Mouse (Mus musculus): ENCODE results near the gene Telo2. TPM values are rescaled to one million over a fixed set of nuclear protein-coding genes. Genes with fewer than 3 reads are reported as not detected.
A peak's percentile ranks its signal among the peaks of the same experiment; 100 is the strongest.

Gene Telo2
- total RNA-seq, 2 experiments from 2014 or later: 36.5 to 43.3 TPM

GRCm38 (mm10) chr17:25107786-25108185 lies 8.0 kb downstream of the Telo2 start:
- no peak for DNase-seq (ENCODE audit: low spot score in 2 of 2)

GRCm38 (mm10) chr17:25101338-25101737 lies 14.4 kb downstream of the Telo2 start:
- no peak for DNase-seq (ENCODE audit: low spot score in 2 of 2)

GRCm38 (mm10) chr17:25100052-25100451 lies 15.7 kb downstream of the Telo2 start:
- no peak for DNase-seq (ENCODE audit: low spot score in 2 of 2)

DNA sequence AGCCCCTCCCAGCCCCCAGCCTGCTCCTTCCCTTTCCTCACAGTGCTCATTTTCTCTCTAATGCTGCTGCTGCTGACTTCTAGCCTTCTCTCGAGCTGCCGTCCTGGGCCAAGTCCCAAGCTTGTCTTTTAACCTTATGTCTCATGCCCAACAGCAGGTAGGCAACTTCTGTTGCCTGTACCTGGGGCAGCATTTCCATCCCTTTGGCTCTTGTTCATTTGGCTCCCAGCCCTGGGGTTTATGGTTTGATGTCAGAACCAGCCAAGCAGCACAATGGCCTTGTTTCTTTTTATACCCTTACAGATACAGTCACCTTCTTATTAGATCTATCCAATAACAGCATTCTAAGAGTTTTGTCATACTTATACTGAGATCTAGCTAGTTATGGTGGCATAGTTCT lies 19.5 kb downstream of the Telo2 start:
- DNase-seq (ENCODE audit: low spot score in 2 of 2): no peak

- no peak for DNase-seq (ENCODE audit: low spot score in 2 of 2)
Observed at GRCm38 (mm10) chr17:25090450-25090849, 25.3 kb downstream of the Telo2 start.

DNA sequence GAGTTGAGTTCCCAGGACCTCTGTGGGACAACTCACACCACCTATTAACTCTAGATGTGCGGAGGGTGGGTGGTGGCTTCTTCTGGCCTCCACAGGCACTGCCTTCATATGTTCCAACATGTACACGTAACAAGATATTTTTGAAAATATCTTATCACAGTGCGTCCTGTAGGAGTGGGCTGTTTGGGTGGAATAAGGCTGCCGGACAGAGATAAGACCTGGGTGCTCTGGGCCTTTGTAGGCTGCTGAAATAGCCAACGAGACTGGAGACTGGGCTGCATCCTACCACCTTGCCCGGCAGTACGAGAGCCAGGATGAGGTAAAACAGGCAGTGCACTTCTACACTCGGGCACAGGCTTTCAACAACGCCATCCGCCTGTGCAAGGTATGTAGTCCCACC lies 26.6 kb downstream of the Telo2 start:
- no peak for DNase-seq (ENCODE audit: low spot score in 2 of 2)

DNA sequence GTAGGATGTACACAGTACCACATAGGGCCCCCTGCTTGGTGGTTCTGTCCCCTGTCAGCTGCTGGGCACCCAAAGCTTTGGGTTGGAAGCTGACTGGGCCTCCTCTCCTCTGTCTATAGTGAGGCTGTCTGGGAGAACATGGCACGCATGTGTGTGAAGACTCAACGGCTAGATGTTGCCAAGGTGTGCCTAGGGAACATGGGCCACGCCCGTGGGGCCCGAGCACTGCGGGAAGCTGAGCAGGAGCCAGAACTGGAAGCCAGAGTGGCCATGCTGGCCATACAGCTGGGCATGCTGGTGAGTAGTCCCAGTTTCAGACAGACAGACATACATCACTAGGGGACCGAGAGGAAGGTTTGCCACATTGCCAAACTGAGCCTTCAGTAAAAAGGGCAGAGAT lies 29.0 kb downstream of the Telo2 start:
- DNase-seq (ENCODE audit: low spot score in 2 of 2): no peak

GRCm38 (mm10) chr17:25084835-25085385 lies 30.9 kb downstream of the Telo2 start:
- no peak for DNase-seq (ENCODE audit: low spot score in 2 of 2)

DNA sequence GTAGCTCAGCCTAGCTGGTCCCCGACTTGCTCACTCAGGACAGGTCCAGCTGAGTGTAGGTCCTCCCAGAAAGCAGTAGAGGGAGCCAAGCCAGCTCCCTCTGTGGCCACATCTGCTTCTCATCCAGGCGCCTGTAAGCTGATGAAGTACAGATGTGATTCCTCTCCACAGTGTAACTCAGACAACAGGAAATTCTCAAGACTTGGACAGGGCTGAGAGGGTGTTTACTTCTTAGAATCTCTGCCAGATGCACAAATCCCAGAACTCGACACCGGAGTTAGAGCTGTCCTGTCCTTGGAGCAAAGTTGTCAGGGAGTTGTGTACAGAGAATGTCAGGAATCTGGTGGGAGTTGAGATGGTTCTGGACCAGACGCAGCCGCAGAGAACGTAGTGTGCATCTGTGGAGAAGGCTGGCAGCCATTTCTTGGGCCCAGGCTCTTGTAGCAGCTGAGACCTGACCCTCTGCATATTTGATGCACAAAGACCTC lies 32.3 kb downstream of the Telo2 start, which contains the start of gene Tmem204:
Tmem204 (minus strand) TSS at position 148 of the 488 bp plus-strand sequence.
- DNase-seq (ENCODE audit: low spot score in 2 of 2): no peak

GRCm38 (mm10) chr17:25082887-25083286 lies 32.9 kb downstream of the Telo2 start:
- DNase-seq (ENCODE audit: low spot score in 2 of 2): no peak

DNA sequence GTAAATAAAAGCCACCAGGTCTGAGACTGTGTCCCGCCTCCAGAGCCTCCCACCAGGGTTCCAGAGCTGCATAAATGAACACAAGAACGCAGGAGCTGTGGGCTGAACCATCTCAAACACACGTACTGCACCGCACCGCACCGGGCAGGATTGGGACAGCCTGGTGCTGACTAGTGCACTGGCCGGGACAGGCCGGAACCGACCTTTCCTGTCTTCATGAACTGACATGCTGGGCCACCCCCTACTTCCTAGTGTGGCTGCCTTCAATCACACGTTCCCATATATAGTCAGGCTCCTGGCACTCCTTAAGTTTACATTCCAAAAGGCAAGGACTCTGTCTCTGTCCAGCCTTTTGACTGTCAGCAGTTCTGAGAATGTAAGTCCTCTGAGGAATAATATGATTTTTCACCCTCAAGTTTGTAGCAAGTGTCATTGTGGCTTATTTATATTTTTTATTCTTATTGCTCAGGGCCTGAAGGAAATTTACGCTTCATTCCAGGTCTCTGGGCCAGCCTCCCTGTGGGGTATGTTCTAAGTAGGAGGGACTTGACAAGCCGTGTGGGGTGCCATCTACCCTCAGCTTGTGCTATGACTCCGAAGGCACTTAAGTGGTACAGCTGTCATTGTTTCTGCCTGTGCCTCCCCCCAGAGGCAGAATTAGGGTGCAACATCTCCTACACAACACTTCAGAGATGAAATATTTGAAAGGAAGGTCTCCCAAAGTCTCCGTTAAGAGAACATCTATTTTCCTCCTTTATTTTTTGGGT lies 33.5 kb downstream of the Telo2 start:
- no peak for DNase-seq (ENCODE audit: low spot score in 2 of 2)

- no peak for DNase-seq (ENCODE audit: low spot score in 2 of 2)
Observed at GRCm38 (mm10) chr17:25080960-25081381, 34.8 kb downstream of the Telo2 start.

- no peak for DNase-seq (ENCODE audit: low spot score in 2 of 2)
Observed at GRCm38 (mm10) chr17:25080210-25080609, 35.6 kb downstream of the Telo2 start.

DNA sequence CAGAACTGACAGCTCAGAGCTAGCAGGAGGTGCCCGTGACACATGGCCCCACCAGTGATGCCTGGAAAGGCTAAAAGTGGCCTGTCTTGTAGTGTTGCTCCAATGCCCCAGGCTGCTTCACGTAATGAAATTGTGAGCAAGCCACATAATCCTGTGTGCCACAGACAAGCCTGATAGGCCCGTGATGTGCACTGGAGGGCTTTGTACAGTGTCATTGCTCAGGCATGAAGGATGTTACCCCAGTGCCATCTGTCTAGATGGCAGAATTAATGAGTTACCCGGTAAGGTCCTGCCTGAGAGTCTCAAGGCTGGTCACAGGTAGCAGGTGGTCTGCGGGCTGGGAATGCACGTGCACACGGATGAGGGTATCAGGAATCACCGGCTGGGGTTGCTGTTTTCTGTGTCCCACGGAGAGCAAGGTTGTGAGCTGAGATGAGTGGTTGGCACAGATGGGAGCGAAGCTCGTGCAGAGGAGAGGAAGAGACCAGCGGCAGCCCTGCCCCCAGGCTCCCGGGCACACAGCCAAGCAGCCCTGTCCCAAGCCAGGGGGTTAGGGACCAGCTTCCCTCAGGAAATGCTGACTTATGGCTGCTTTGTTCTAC lies 37.9 kb downstream of the Telo2 start:
- peak; percentile 72 to 77 for DNase-seq (ENCODE audit: low spot score in 2 of 2)

GRCm38 (mm10) chr17:25076906-25077305 lies 38.9 kb downstream of the Telo2 start:
- no peak for DNase-seq (ENCODE audit: low spot score in 2 of 2)

- DNase-seq (ENCODE audit: low spot score in 2 of 2): no peak
Observed at GRCm38 (mm10) chr17:25068690-25069089, 47.1 kb downstream of the Telo2 start.

DNA sequence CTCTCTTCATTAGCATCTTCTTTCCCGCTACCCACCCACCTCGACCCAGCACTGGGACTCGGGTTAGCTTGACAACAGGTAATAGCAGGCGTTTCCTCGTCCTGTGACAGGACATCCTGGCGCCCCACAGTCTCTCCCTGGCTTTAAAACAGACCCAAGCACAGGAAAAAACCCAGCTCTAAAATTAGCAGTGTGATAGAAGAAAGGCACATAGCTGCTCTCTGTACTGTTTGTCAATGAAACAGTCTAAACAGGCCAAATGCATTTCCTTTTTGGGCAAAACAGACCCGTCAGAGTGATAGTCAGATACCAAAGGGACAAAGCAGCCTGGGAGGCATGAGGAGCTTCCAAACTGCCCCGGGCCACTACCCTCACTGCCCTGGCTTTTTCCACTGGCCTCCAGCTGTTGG lies 48.3 kb downstream of the Telo2 start:
- no peak for DNase-seq (ENCODE audit: low spot score in 2 of 2)

GRCm38 (mm10) chr17:25066595-25066994 lies 49.2 kb downstream of the Telo2 start:
- DNase-seq (ENCODE audit: low spot score in 2 of 2): no peak

DNA sequence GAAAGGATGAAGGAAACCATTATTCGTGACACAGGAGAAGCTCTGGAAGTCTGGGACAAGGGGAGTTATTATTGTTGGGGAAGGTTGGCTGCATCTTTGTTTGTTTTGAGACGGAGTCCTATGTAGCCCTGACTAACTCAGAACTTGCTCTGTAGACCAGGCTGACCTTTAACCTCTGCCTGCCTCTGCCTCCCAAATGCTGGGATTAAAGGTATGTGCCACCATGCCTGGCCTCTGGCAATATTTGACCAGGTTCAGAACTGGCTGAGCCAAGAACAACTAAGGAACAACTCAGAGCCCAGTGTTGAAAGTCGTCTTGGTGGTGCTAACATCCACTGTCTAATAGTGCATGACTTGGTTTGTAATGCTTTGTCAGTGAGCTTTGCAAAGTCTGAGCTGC lies 50.6 kb downstream of the Telo2 start:
- no peak for DNase-seq (ENCODE audit: low spot score in 2 of 2)

DNA sequence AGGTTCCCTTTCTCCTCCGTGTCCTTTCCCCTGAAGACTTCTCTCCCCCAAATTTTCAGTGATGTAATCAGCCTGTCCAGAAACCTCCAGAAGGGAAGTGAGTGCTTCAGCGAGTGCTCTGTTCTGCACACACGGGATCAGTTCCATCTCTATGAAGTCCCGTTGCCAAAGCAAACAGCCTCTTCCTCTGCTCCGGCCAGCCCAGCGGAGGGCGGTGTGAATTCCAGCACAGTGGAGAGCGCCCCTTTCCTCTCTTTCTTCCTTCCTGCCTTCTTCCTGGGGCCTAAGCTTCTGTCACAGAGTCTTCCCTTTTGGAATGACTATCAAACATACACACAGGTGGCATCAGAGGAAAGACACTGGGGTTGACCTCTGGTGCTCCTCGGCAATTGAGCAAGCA lies 51.4 kb downstream of the Telo2 start:
- DNase-seq (ENCODE audit: low spot score in 2 of 2): no peak

DNA sequence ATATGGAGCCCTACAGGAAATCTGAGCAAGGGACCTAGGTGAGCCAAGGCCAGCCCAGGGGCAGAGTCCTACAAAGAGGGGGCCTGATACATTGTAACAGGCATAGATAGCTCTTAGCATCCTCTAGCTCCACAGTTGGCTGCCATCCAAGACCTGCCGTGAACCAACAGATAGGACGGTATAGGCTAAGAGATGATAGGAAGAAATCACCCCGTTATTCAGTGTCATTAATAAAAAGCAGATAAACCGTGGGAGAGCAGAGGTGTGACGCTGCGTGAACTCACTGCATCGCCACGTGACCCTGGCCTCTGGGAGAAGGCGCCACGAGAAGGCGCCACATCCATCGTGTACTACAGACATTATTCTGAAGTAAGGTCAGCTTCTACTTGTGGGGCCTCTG lies 51.9 kb downstream of the Telo2 start:
- DNase-seq (ENCODE audit: low spot score in 2 of 2): no peak

GRCm38 (mm10) chr17:25063261-25063660 lies 52.5 kb downstream of the Telo2 start:
- DNase-seq (ENCODE audit: low spot score in 2 of 2): no peak
